Mouse (Mus musculus): Measurements from ENCODE around the gene C1qtnf6. TPM values are rescaled to one million over a fixed set of nuclear protein-coding genes. Genes with fewer than 3 reads are reported as not detected.

Gene C1qtnf6
- polyA plus RNA-seq (2015; fragmentation: Nextera tagmentation; extraction: Ambion mirVana) = 8.0 and 8.2 TPM in 2 replicates

- Histone ChIP-seq H3K36me3 (no peaks in the 10 kb centered on the region), H3K4me1 (replicated peaks) (peaks cover 36% of the 10 kb centered on the region), H3K27me3 (peaks cover 7% of the 10 kb centered on the region), H3K9me3 (no peaks in the 10 kb centered on the region), H3K27ac (peak within 1 kb of the TSS; percentile 85), H3K9ac (peak within 1 kb of the TSS; percentile 68), H3K4me2 (peak within 1 kb of the TSS; percentile 54), H3K4me3 (peak within 1 kb of the TSS; percentile 30)
- WGBS = 72% methylated on average over 17 of the region's 17 CpGs
- no peak for ATAC-seq (ENCODE audit: low FRiP score)
These were observed at the start of gene C1qtnf6 for GRCm38 (mm10) chr15:78530671-78531450. C1qtnf6 (minus strand) TSS chr15:78531416.

GRCm38 (mm10) chr15:78576284-78576810 lies 45.1 kb upstream of the C1qtnf6 start:
- 55% methylated on average over 4 of the region's 4 CpGs for WGBS
- Histone ChIP-seq H3K4me1 (replicated peaks) (peaks cover 20% of the 10 kb centered on the region), H3K36me3 (no peaks in the 10 kb centered on the region), H3K4me3 (no peak overlapping the region), H3K27ac (no peak overlapping the region), H3K27me3 (0 out of 2 replicates have a peak, but pooled peaks cover 2% of the 10 kb centered on the region), H3K4me2 (no peak overlapping the region), H3K9me3 (no peaks in the 10 kb centered on the region), H3K9ac (no peak overlapping the region)
- no peak for ATAC-seq (ENCODE audit: low FRiP score)

- H3K36me3 ChIP-seq = no peaks in the 10 kb centered on the region
- H3K4me1 ChIP-seq (replicated peaks) = no peaks in the 10 kb centered on the region
- no peak within 1 kb of the TSS for H3K4me3 ChIP-seq
- no peak for ATAC-seq (ENCODE audit: low FRiP score)
- no peak within 1 kb of the TSS for H3K27ac ChIP-seq
- WGBS = 82% methylated on average over 8 of the region's 8 CpGs
- H3K4me2 ChIP-seq = no peak within 1 kb of the TSS
- H3K9me3 ChIP-seq = no peaks in the 10 kb centered on the region
- H3K27me3 ChIP-seq = 0 out of 2 replicates have a peak, but pooled peaks cover 2% of the 10 kb centered on the region
- H3K9ac ChIP-seq = no peak within 1 kb of the TSS
These were observed 41.6 kb upstream of the C1qtnf6 start, which contains the start of gene Rac2 for GRCm38 (mm10) chr15:78572658-78573397. Rac2 (minus strand) TSS chr15:78572783.

- Histone ChIP-seq H3K9me3 (no peaks in the 10 kb centered on the region), H3K27ac (no peak overlapping the region), H3K9ac (no peak overlapping the region), H3K4me2 (no peak overlapping the region), H3K4me3 (no peak overlapping the region), H3K36me3 (no peaks in the 10 kb centered on the region), H3K4me1 (replicated peaks) (no peaks in the 10 kb centered on the region), H3K27me3 (0 out of 2 replicates have a peak, but pooled peaks cover 2% of the 10 kb centered on the region)
- 89% methylated on average over 5 of the region's 5 CpGs for WGBS
- ATAC-seq (ENCODE audit: low FRiP score) = no peak
These were observed 41.0 kb upstream of the C1qtnf6 start for GRCm38 (mm10) chr15:78572270-78572600.

GRCm38 (mm10) chr15:78571554-78572269 lies 40.5 kb upstream of the C1qtnf6 start:
- no peak overlapping the region for H3K27ac ChIP-seq
- ATAC-seq (ENCODE audit: low FRiP score) = no peak
- H3K9ac ChIP-seq = no peak overlapping the region
- H3K9me3 ChIP-seq = no peaks in the 10 kb centered on the region
- no peak overlapping the region for H3K4me2 ChIP-seq
- no peaks in the 10 kb centered on the region for H3K4me1 ChIP-seq (replicated peaks)
- no peak overlapping the region for H3K4me3 ChIP-seq
- 73% methylated on average over 16 of the region's 16 CpGs for WGBS
- no peaks in the 10 kb centered on the region for H3K36me3 ChIP-seq
- H3K27me3 ChIP-seq = 0 out of 2 replicates have a peak, but pooled peaks cover 2% of the 10 kb centered on the region

- no peak overlapping the region for H3K4me2 ChIP-seq
These were observed 39.0 kb upstream of the C1qtnf6 start for GRCm38 (mm10) chr15:78570170-78570569.

GRCm38 (mm10) chr15:78567608-78568120 lies 36.4 kb upstream of the C1qtnf6 start:
- no peak overlapping the region for H3K4me3 ChIP-seq
- no peaks in the 10 kb centered on the region for H3K9me3 ChIP-seq
- no peak overlapping the region for H3K27ac ChIP-seq
- ATAC-seq (ENCODE audit: low FRiP score) = no peak
- no peaks in the 10 kb centered on the region for H3K4me1 ChIP-seq (replicated peaks)
- H3K4me2 ChIP-seq = no peak overlapping the region
- no peak overlapping the region for H3K9ac ChIP-seq
- H3K36me3 ChIP-seq = no peaks in the 10 kb centered on the region
- 74% methylated on average over 9 of the region's 9 CpGs for whole genome bisulfite sequencing
- H3K27me3 ChIP-seq = 0 out of 2 replicates have a peak, but pooled peaks cover 5% of the 10 kb centered on the region

More at GRCm38 (mm10) chr15:78570170-78570569, 39.0 kb upstream of the C1qtnf6 start:
- 0 out of 2 replicates have a peak, but pooled peaks cover 5% of the 10 kb centered on the region for H3K27me3 ChIP-seq
- no peak overlapping the region for H3K9ac ChIP-seq
- ATAC-seq (ENCODE audit: low FRiP score) = no peak
- no peaks in the 10 kb centered on the region for H3K4me1 ChIP-seq (replicated peaks)
- 93% methylated on average over 5 of the region's 5 CpGs for WGBS
- H3K9me3 ChIP-seq = no peaks in the 10 kb centered on the region
- no peaks in the 10 kb centered on the region for H3K36me3 ChIP-seq
- no peak overlapping the region for H3K4me3 ChIP-seq
- H3K27ac ChIP-seq = no peak overlapping the region

GRCm38 (mm10) chr15:78564764-78565435 lies 33.7 kb upstream of the C1qtnf6 start:
- Histone ChIP-seq H3K4me3 (no peak overlapping the region), H3K9ac (no peak overlapping the region), H3K4me1 (replicated peaks) (no peaks in the 10 kb centered on the region), H3K4me2 (no peak overlapping the region), H3K36me3 (no peaks in the 10 kb centered on the region), H3K27ac (no peak overlapping the region), H3K9me3 (no peaks in the 10 kb centered on the region), H3K27me3 (0 out of 2 replicates have a peak, but pooled peaks cover 2% of the 10 kb centered on the region)
- no peak for ATAC-seq (ENCODE audit: low FRiP score)
- 80% methylated on average over 11 of the region's 11 CpGs for WGBS

- H3K27me3 ChIP-seq = 0 out of 2 replicates have a peak, but pooled peaks cover 2% of the 10 kb centered on the region
- H3K4me1 ChIP-seq (replicated peaks) = no peaks in the 10 kb centered on the region
- ATAC-seq (ENCODE audit: low FRiP score) = no peak
- H3K9me3 ChIP-seq = no peaks in the 10 kb centered on the region
- WGBS = 86% methylated on average over 5 of the region's 5 CpGs
- H3K27ac ChIP-seq = no peak overlapping the region
- H3K4me2 ChIP-seq = no peak overlapping the region
- H3K36me3 ChIP-seq = no peaks in the 10 kb centered on the region
- H3K4me3 ChIP-seq = no peak overlapping the region
- H3K9ac ChIP-seq = no peak overlapping the region
These were observed 32.7 kb upstream of the C1qtnf6 start for GRCm38 (mm10) chr15:78563937-78564336.

GRCm38 (mm10) chr15:78563344-78563743 lies 32.1 kb upstream of the C1qtnf6 start:
- Histone ChIP-seq H3K27ac (no peak overlapping the region), H3K9me3 (no peaks in the 10 kb centered on the region), H3K27me3 (0 out of 2 replicates have a peak, but pooled peaks cover 2% of the 10 kb centered on the region), H3K4me2 (no peak overlapping the region), H3K4me3 (no peak overlapping the region), H3K4me1 (replicated peaks) (no peaks in the 10 kb centered on the region), H3K36me3 (no peaks in the 10 kb centered on the region), H3K9ac (no peak overlapping the region)
- no peak for ATAC-seq (ENCODE audit: low FRiP score)
- 97% methylated on average over 3 of the region's 3 CpGs for WGBS

All from hindbrain, embryonic 13.5 days (tissue).